Mouse (Mus musculus) heart, embryonic 14.5 days (tissue): ENCODE results near the gene Tent4b. TPM values are rescaled to one million over a fixed set of nuclear protein-coding genes. Genes with fewer than 3 reads are reported as not detected.

Experiments
- ATAC-seq: fragments of 200-750 bp; cut with Nextera tagmentation; 2 replicates; pipeline ENCODE4 v1.8.0; 2017; ENCODE audit warnings: low read depth, moderate TSS enrichment; ENCODE audit not compliant: insufficient number of reproducible peaks, insufficient read depth, low FRiP score
- H3K27ac ChIP-seq, 2 experiments: fragments of 200-500 bp in 1 of 2; fragments of 300-500 bp in 1 of 2; sonication (generic) in 1 of 2; replicated peaks in 1 of 2; 2 replicates each; pipeline ENCODE4 v1.5.1; 2012 to 2014; ENCODE audit warnings: low read depth in 2 of 2, low read length in 2 of 2, control low read depth in 1 of 2, mild to moderate bottlenecking in 1 of 2, mixed read lengths in 1 of 2; ENCODE audit not compliant: control insufficient read depth in 1 of 2, insufficient read depth in 1 of 2
- H3K27me3 ChIP-seq: fragments of 300-500 bp; sonication (generic); 2 replicates; pipeline ENCODE4 v1.6.1; 2014; ENCODE audit warnings: mild to moderate bottlenecking, low read length, control low read depth; ENCODE audit not compliant: control insufficient read depth, insufficient read depth
- H3K36me3 ChIP-seq: fragments of 300-500 bp; sonication (generic); 2 replicates; pipeline ENCODE4 v1.6.1; 2014; ENCODE audit warnings: mild to moderate bottlenecking, control low read depth, low read length, mixed read lengths; ENCODE audit not compliant: control insufficient read depth, insufficient read depth
- H3K4me1 ChIP-seq, 2 experiments: fragments of 200-500 bp in 1 of 2; fragments of 300-500 bp in 1 of 2; sonication (generic) in 1 of 2; 2 replicates each; pipeline ENCODE4 v1.6.1; 2012 to 2014; ENCODE audit warnings: low read length in 2 of 2, control low read depth in 1 of 2, mixed read lengths in 1 of 2; ENCODE audit not compliant: control insufficient read depth in 2 of 2, insufficient read depth in 2 of 2
- H3K4me2 ChIP-seq: fragments of 300-500 bp; sonication (generic); 2 replicates; pipeline ENCODE4 v1.6.1; 2014; ENCODE audit warnings: mild to moderate bottlenecking, low read length
- H3K4me3 ChIP-seq, 2 experiments: fragments of 200-500 bp in 1 of 2; fragments of 300-500 bp in 1 of 2; sonication (generic) in 1 of 2; 2 replicates each; pipeline ENCODE4 v1.5.1; 2012 to 2014; ENCODE audit warnings: low read length in 2 of 2, mild to moderate bottlenecking in 2 of 2, control low read depth in 1 of 2, low read depth in 1 of 2, moderate library complexity in 1 of 2; ENCODE audit not compliant: control insufficient read depth in 1 of 2, insufficient read depth in 1 of 2
- H3K9ac ChIP-seq: fragments of 300-500 bp; sonication (generic); 2 replicates; pipeline ENCODE4 v1.6.1; 2014; ENCODE audit warnings: mild to moderate bottlenecking, low read length
- H3K9me3 ChIP-seq: fragments of 300-500 bp; sonication (generic); 2 replicates; pipeline ENCODE4 v1.6.1; 2016; ENCODE audit warnings: low read length, control low read depth; ENCODE audit not compliant: control insufficient read depth
- WGBS: fragments of 180-500 bp; shearing (Covaris S2); extraction: QIAGEN DNeasy Blood & Tissue Kit; methylation state at CpG from one replicate; pipeline ENCODE4 v1.1.7; 2014; 5-methylcytosine and 5-hydroxymethylcytosine counted together
- polyA plus RNA-seq: library from polyadenylated mRNA; unstranded; fragments of >200 nt; fragmentation: Nextera tagmentation; extraction: Ambion mirVana; gene quantifications from 2 replicates; pipeline ENCODE4 v1.2.1, GENCODE M21; 2014

The Tent4b gene
- polyA plus RNA-seq, 1 experiment from 2014 or later = 10.1 TPM

GRCm38 (mm10) chr8:88184914-88185313 is 14.1 kb upstream of the Tent4b start:
- Histone ChIP-seq H3K27ac (no peak overlapping the region), H3K36me3 (no peaks in the 10 kb centered on the region), H3K4me3 (no peak overlapping the region), H3K9ac (no peak overlapping the region), H3K27me3 (no peaks in the 10 kb centered on the region), H3K4me1 (no peaks in the 10 kb centered on the region), H3K4me2 (no peak overlapping the region), H3K9me3 (no peaks in the 10 kb centered on the region)
- no peak for ATAC-seq
- 73% methylated on average over 1 of the region's 1 CpGs for WGBS

- Histone ChIP-seq H3K4me2 (no peak overlapping the region), H3K36me3 (no peaks in the 10 kb centered on the region), H3K4me3 (no peak overlapping the region), H3K9me3 (no peaks in the 10 kb centered on the region), H3K9ac (no peak overlapping the region), H3K4me1 (no peaks in the 10 kb centered on the region), H3K27ac (no peak overlapping the region), H3K27me3 (no peaks in the 10 kb centered on the region)
- ATAC-seq = no peak
- WGBS = 79% methylated on average over 6 of the region's 6 CpGs
These were observed 13.3 kb upstream of the Tent4b start for GRCm38 (mm10) chr8:88185716-88186115.

- peak overlapping the region; percentile 33 for H3K4me2 ChIP-seq
- no peak overlapping the region for H3K4me3 ChIP-seq
- H3K27ac ChIP-seq = peak overlapping the region; percentile 72 to 76; a peak in 3 of 4 replicates
- 22% methylated on average over 3 of the region's 3 CpGs for WGBS
- no peaks in the 10 kb centered on the region for H3K36me3 ChIP-seq
- H3K4me1 ChIP-seq = peaks cover 4 to 22% of the 10 kb centered on the region in 2 experiments; a peak in 3 of 4 replicates
- no peaks in the 10 kb centered on the region for H3K27me3 ChIP-seq
- H3K9me3 ChIP-seq = no peaks in the 10 kb centered on the region
- no peak overlapping the region for H3K9ac ChIP-seq
- no peak for ATAC-seq
These were observed 1.7 kb upstream of the Tent4b start for GRCm38 (mm10) chr8:88197328-88197727.

GRCm38 (mm10) chr8:88198551-88198944 is 465 bp upstream of the Tent4b start:
- peak overlapping the region; percentile 96 to 99 for H3K27ac ChIP-seq

GRCm38 (mm10) chr8:88199700-88200601 is 938 bp downstream of the Tent4b start:
- no peaks in the 10 kb centered on the region for H3K36me3 ChIP-seq
- ATAC-seq = peak; percentile 29
- H3K9me3 ChIP-seq = no peaks in the 10 kb centered on the region
- peak overlapping the region; percentile 96 for H3K4me2 ChIP-seq
- 1% methylated on average over 56 of the region's 117 CpGs for WGBS
- no peaks in the 10 kb centered on the region for H3K27me3 ChIP-seq
- H3K4me3 ChIP-seq = peak overlapping the region; percentile 89 to 100
- peaks cover 4 to 28% of the 10 kb centered on the region in 2 experiments; a peak in 3 of 4 replicates for H3K4me1 ChIP-seq
- H3K27ac ChIP-seq = peak overlapping the region; percentile 63 to 96
- peak overlapping the region; percentile 91 for H3K9ac ChIP-seq

More at GRCm38 (mm10) chr8:88198551-88198944, 465 bp upstream of the Tent4b start:
- Histone ChIP-seq H3K27me3 (no peaks in the 10 kb centered on the region), H3K4me3 (peak overlapping the region; percentile 89 to 100), H3K4me2 (peak overlapping the region; percentile 83), H3K4me1 (peaks cover 4 to 22% of the 10 kb centered on the region in 2 experiments; a peak in 3 of 4 replicates), H3K9me3 (no peaks in the 10 kb centered on the region), H3K36me3 (no peaks in the 10 kb centered on the region), H3K9ac (peak overlapping the region; percentile 91)
- ATAC-seq = no peak
- WGBS = under 1% methylated on average over 10 of the region's 10 CpGs

- Histone ChIP-seq H3K9me3 (no peaks in the 10 kb centered on the region), H3K27ac (no peak overlapping the region)
These were observed 1.9 kb downstream of the Tent4b start for GRCm38 (mm10) chr8:88200724-88201495.

GRCm38 (mm10) chr8:88201641-88202040 is 2.6 kb downstream of the Tent4b start:
- 45% methylated on average over 3 of the region's 3 CpGs for WGBS
- H3K9me3 ChIP-seq = no peaks in the 10 kb centered on the region
- no peak overlapping the region for H3K27ac ChIP-seq
- H3K27me3 ChIP-seq = no peaks in the 10 kb centered on the region
- ATAC-seq = no peak
- peaks cover 4 to 28% of the 10 kb centered on the region in 2 experiments; a peak in 3 of 4 replicates for H3K4me1 ChIP-seq
- H3K36me3 ChIP-seq = peaks cover 6% of the 10 kb centered on the region
- no peak overlapping the region for H3K4me3 ChIP-seq
- peak overlapping the region; percentile 91; the same call in 1 of the 2 replicates for H3K9ac ChIP-seq
- peak overlapping the region; percentile 96 for H3K4me2 ChIP-seq

More at GRCm38 (mm10) chr8:88200724-88201495, 1.9 kb downstream of the Tent4b start:
- no peaks in the 10 kb centered on the region for H3K27me3 ChIP-seq
- no peak for ATAC-seq
- H3K36me3 ChIP-seq = peaks cover 2% of the 10 kb centered on the region
- peak overlapping the region; percentile 89 to 100 for H3K4me3 ChIP-seq
- H3K4me1 ChIP-seq = peaks cover 4 to 28% of the 10 kb centered on the region in 2 experiments; a peak in 3 of 4 replicates
- 13% methylated on average over 10 of the region's 10 CpGs for WGBS
- H3K4me2 ChIP-seq = peak overlapping the region; percentile 96
- H3K9ac ChIP-seq = peak overlapping the region; percentile 91
